Mouse (Mus musculus): ENCODE measurements around the gene Rangrf. TPM values are rescaled to one million over a fixed set of nuclear protein-coding genes. Genes with fewer than 3 reads are reported as not detected.
A peak's percentile ranks its signal among the peaks of the same experiment; 100 is the strongest.
"Not testable (repeated sequence)": the region's sequence is repeated elsewhere in the genome, so short reads cannot be mapped to it uniquely, and the experiment has no call there.

Gene Rangrf
- polyA plus RNA-seq, 1 experiment = not detected

DNA sequence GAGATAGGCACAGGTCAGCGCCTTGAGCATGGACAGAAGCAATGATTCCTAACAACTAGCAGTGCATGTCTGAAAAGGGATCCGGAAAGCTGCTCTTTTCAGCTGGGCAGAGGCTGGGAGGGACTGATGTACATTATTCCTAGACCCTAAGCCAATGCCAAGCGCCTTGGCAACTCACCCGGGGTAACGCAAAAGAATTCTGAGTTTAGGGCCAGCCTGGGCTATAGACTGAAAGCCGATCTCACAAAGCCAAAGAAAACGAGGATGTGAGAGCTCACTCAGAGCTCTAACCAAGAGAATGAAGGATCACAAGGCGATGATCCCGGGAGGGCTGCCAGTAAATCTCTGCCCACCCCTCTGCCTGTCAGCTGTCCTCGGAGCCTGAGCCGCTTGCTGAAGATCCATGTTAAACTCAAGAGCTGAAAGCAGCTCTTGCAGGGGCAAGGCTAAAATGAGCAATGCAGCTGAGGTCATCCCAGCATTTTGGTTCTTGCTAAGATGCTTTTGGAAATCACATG, 12.4 kb upstream of the Rangrf start:
- Histone ChIP-seq H3K4me1 (ENCODE audit: control insufficient read depth, insufficient read depth, low read length) (no peaks in the 10 kb centered on the region), H3K27ac (ENCODE audit: insufficient read depth, low read depth, low read length) (no peak overlapping the region), H3K4me3 (ENCODE audit: insufficient read depth, low read depth, low read length) (no peak overlapping the region)
- TF ChIP-seq CTCF (IDR thresholded peaks at IDR 0.05; ENCODE audit: insufficient read depth, low read depth, low read length) (no peak), POLR2A (IDR thresholded peaks at IDR 0.05; ENCODE audit: insufficient read depth, low read depth, low read length) (no peak)
- WGBS = 83% methylated on average over 11 of the region's 11 CpGs

DNA sequence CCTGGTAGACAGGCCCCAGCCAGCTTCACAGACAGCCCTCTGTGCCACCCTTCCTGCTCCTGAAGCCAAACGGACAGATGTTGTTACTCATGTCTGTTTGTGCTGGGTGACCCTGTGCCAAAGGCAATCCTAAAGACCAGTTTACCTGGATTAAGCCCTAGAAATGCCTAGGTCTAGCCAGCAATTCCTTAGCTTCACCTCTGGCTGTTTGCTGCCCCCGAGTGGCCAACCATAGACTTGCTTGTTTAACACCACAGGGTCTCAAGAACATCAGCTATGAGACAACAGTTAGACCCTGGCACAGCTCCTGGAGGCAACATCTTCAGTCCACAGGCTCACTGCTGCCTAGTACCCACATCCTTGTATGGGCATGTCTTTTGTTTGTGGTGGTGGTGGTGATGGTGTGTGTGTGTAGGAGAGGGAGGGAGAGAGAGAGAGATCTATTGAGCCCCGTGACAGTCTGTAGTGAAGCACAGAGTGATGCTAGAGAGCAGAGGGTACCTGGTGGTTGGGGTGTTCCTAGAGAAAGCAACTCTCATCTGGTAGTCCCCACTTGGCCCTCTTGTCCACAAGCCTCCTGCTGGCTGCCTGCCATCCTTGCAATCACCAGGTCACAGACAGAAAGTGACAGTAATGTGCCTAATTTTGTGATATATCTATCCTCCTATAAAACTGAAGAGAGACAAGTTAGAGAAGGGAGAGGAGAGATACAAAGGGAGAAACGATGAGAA, 7.8 kb upstream of the Rangrf start:
- Histone ChIP-seq H3K27ac (ENCODE audit: insufficient read depth, low read depth, low read length) (no peak overlapping the region), H3K4me3 (ENCODE audit: insufficient read depth, low read depth, low read length) (no peak overlapping the region), H3K4me1 (ENCODE audit: control insufficient read depth, insufficient read depth, low read length) (no peaks in the 10 kb centered on the region; the same call in 1 of the 2 replicates)
- no peak for TF ChIP-seq CTCF (IDR thresholded peaks at IDR 0.05; ENCODE audit: insufficient read depth, low read depth, low read length)
- TF ChIP-seq POLR2A (IDR thresholded peaks at IDR 0.05; ENCODE audit: insufficient read depth, low read depth, low read length) = no peak
- WGBS = 37% methylated on average over 4 of the region's 4 CpGs

DNA sequence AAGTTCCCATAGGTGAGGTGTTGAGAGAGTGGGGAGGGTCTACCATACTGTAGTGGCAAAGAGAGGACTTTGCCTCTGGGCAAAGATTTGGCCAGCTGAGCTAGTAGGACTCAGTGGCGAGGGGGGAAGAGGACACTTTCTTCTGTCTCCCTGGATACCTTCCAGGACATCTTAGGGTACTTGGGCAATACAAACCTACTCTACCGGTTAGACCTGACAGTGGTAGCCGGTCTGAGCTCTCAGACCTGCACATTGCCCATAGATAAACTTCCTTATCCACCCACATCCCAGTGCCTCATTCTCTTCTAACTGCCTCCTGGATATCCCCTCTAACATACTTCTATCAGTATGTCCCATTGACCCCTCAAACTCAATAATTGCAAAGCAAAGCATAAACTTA, 5.9 kb upstream of the Rangrf start:
- WGBS = 72% methylated on average over 3 of the region's 3 CpGs
- no peaks in the 10 kb centered on the region; the same call in 1 of the 2 replicates for H3K4me1 ChIP-seq (ENCODE audit: control insufficient read depth, insufficient read depth, low read length)

DNA sequence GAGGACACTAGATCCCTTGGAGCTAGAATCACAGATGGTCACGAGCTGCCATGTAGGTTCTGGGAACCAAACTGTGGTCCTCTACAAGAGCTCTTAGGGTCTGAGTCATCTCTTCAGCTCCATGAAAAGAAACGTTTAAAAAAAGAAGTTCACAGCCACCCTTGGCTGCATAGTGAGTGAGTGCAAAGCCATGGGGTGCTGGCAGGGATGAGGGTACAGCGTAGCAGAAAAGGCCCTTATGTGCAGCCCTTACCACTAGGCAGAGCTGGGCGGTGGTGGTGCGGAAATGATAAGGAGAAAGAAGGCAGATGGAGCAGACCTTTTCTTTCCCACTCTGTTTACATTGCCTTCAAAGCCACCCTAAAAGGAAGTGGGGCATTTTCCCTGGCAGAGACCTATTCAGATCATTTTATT, 4.3 kb upstream of the Rangrf start:
- Histone ChIP-seq H3K4me3 (ENCODE audit: insufficient read depth, low read depth, low read length) (no peak overlapping the region), H3K4me1 (ENCODE audit: control insufficient read depth, insufficient read depth, low read length) (no peaks in the 10 kb centered on the region; the same call in 1 of the 2 replicates), H3K27ac (ENCODE audit: insufficient read depth, low read depth, low read length) (no peak overlapping the region)
- TF ChIP-seq CTCF (IDR thresholded peaks at IDR 0.05; ENCODE audit: insufficient read depth, low read depth, low read length) (no peak), POLR2A (IDR thresholded peaks at IDR 0.05; ENCODE audit: insufficient read depth, low read depth, low read length) (no peak)
- WGBS = 58% methylated on average over 5 of the region's 5 CpGs

More for the DNA sequence above, 5.9 kb upstream of the Rangrf start:
- no peak for TF ChIP-seq POLR2A (IDR thresholded peaks at IDR 0.05; ENCODE audit: insufficient read depth, low read depth, low read length)
- TF ChIP-seq CTCF (IDR thresholded peaks at IDR 0.05; ENCODE audit: insufficient read depth, low read depth, low read length) = no peak
- Histone ChIP-seq H3K27ac (ENCODE audit: insufficient read depth, low read depth, low read length) (no peak overlapping the region), H3K4me3 (ENCODE audit: insufficient read depth, low read depth, low read length) (no peak overlapping the region)

DNA sequence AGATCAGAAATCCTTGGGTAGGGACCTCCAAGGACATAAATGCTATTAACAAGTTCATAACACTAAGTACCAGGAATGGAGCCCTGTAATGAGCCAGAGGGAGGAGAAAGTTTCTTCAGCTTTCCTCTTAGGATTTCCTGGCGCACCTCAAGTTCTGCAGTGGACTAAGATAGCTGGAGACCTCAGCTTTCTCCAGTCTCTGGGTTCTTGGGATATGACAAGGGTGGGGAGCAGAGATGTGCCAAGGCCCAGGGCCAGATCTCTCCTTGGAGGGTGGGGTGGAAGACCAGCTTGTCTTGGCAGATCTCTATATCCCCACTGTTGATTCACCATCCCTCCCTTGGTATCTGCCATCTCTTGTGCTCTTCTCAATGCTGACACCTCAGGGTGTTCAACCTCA, 616 bp upstream of the Rangrf start:
- 100% methylated on average over 1 of the region's 1 CpGs for WGBS
- H3K4me3 ChIP-seq (ENCODE audit: insufficient read depth, low read depth, low read length) = no peak overlapping the region
- H3K4me1 ChIP-seq (ENCODE audit: control insufficient read depth, insufficient read depth, low read length) = peaks cover 13% of the 10 kb centered on the region; the same call in 1 of the 2 replicates
- no peak overlapping the region for H3K27ac ChIP-seq (ENCODE audit: insufficient read depth, low read depth, low read length)
- no peak for TF ChIP-seq POLR2A (IDR thresholded peaks at IDR 0.05; ENCODE audit: insufficient read depth, low read depth, low read length)
- TF ChIP-seq CTCF (IDR thresholded peaks at IDR 0.05; ENCODE audit: insufficient read depth, low read depth, low read length) = no peak

DNA sequence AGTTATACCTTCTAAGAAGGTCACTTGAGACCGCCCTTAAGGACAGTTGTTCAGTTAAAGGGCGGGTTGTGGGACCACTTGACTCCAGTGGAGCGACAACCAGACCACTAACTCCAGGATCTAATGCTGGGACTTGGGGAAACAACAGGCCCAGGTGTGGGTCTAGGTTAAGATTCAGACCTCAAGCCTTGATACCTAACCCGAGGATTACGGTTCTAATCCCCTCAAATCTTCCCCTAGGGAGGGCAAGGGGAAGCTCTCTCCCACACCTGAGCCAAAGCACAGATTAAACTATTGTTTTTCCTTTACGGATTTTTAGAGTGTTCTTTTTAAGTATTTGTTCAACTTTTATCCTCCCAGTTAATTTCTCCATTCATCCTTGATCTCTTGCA, 930 bp downstream of the Rangrf start:
- TF ChIP-seq CTCF (IDR thresholded peaks at IDR 0.05; ENCODE audit: insufficient read depth, low read depth, low read length) (no peak), POLR2A (IDR thresholded peaks at IDR 0.05; ENCODE audit: insufficient read depth, low read depth, low read length) (no peak)
- Histone ChIP-seq H3K27ac (ENCODE audit: insufficient read depth, low read depth, low read length) (no peak overlapping the region), H3K4me1 (ENCODE audit: control insufficient read depth, insufficient read depth, low read length) (peaks cover 13% of the 10 kb centered on the region; the same call in 1 of the 2 replicates), H3K4me3 (ENCODE audit: insufficient read depth, low read depth, low read length) (peak overlapping the region; percentile 48)
- WGBS = 33% methylated on average over 6 of the region's 6 CpGs

DNA sequence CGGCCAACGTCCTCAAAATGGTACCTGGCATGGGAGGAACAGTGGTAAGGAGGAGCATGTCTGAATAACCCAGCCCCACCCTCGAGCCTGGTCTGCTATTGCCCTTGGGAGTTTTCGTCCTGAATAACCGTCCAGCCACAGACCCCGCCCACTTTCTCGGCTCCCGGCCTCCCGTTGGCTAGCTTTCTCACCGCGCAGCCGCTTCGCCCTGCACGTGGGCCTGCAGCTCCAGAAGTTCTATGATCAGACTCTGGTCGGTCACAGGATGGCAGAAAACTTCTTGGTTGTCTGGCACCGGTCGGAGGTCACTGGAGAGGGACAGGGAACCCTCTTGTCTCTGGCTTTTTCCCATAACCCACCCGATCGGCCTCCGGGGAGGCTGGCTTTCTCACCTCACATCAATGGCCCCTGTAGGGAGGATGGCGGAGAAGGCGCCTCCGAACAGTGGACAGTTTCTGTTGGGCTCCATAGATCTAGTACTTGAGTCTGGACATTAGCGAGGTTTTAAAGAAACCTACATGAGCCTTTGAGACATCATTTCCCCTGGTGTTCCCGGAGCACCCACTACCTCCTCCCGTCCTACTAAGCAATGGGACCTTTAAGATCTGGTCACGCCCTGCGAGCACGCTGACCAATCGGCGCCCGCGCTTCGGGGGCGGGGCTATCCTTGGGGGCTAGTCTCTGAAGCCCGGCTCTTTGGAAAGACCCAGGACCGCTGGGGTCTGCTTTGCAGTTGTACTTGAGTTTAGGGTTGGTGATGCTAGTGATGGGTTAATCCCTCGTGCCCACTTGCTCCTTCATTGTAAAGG, 1.5 kb downstream of the Rangrf start:
- Histone ChIP-seq H3K4me1 (ENCODE audit: control insufficient read depth, insufficient read depth, low read length) (peaks cover 16% of the 10 kb centered on the region; the same call in 1 of the 2 replicates), H3K4me3 (ENCODE audit: insufficient read depth, low read depth, low read length) (peak overlapping the region; percentile 48)
- H3K27ac ChIP-seq (ENCODE audit: insufficient read depth, low read depth, low read length) = not testable (repeated sequence)
- WGBS = 3% methylated on average over 38 of the region's 38 CpGs

DNA sequence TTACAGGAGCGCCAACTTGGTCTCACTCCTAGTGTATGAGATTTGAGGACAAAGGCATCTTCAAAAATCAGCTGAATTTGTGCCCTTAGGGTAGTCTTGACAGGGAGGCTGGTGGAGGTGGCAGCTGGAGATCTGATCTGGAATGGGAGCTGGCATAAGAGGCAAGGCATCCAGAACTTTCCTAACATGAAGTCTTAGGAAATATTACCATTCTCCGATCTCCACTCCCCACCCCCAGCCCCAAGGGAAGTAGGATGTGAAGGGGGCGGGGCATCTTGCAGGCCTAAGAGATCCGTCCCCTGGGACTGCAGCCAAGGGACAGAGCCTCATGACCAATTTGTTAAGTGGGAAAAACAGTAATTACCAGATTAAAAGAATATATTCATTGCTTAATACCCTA, 4.8 kb downstream of the Rangrf start:
- Histone ChIP-seq H3K27ac (ENCODE audit: insufficient read depth, low read depth, low read length) (no peak overlapping the region), H3K4me3 (ENCODE audit: insufficient read depth, low read depth, low read length) (no peak overlapping the region), H3K4me1 (ENCODE audit: control insufficient read depth, insufficient read depth, low read length) (peaks cover 16% of the 10 kb centered on the region; the same call in 1 of the 2 replicates)
- no peak for TF ChIP-seq POLR2A (IDR thresholded peaks at IDR 0.05; ENCODE audit: insufficient read depth, low read depth, low read length)
- TF ChIP-seq CTCF (IDR thresholded peaks at IDR 0.05; ENCODE audit: insufficient read depth, low read depth, low read length) = no peak
- WGBS = 65% methylated on average over 4 of the region's 4 CpGs

DNA sequence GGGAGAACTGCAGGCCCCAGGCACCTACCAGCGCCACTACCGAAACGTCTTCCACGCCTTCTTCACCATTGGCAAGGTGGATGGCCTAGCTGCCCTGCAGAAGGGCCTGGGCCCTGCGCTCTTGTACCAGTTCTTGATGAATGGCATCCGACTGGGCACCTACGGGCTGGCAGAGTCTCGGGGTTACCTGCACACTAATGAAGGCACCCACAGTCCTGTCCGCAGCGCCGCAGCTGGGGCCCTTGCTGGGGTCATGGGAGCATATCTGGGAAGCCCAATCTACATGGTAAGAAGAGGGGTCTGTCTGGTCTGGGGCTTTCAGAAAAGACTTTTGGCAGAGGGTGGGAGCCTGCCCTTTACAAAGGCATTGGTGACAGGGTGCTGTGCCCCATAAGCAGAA, 6.2 kb downstream of the Rangrf start:
- H3K4me3 ChIP-seq (ENCODE audit: insufficient read depth, low read depth, low read length) = no peak overlapping the region
- H3K4me1 ChIP-seq (ENCODE audit: control insufficient read depth, insufficient read depth, low read length) = peaks cover 16% of the 10 kb centered on the region; the same call in 1 of the 2 replicates
- H3K27ac ChIP-seq (ENCODE audit: insufficient read depth, low read depth, low read length) = no peak overlapping the region
- TF ChIP-seq CTCF (IDR thresholded peaks at IDR 0.05; ENCODE audit: insufficient read depth, low read depth, low read length) = no peak
- no peak for TF ChIP-seq POLR2A (IDR thresholded peaks at IDR 0.05; ENCODE audit: insufficient read depth, low read depth, low read length)
- 88% methylated on average over 11 of the region's 11 CpGs for WGBS

All from olfactory bulb, adult 2 months (tissue).